ENCODE assay signal across 8 mouse cellular contexts in the genomic region with DNA sequence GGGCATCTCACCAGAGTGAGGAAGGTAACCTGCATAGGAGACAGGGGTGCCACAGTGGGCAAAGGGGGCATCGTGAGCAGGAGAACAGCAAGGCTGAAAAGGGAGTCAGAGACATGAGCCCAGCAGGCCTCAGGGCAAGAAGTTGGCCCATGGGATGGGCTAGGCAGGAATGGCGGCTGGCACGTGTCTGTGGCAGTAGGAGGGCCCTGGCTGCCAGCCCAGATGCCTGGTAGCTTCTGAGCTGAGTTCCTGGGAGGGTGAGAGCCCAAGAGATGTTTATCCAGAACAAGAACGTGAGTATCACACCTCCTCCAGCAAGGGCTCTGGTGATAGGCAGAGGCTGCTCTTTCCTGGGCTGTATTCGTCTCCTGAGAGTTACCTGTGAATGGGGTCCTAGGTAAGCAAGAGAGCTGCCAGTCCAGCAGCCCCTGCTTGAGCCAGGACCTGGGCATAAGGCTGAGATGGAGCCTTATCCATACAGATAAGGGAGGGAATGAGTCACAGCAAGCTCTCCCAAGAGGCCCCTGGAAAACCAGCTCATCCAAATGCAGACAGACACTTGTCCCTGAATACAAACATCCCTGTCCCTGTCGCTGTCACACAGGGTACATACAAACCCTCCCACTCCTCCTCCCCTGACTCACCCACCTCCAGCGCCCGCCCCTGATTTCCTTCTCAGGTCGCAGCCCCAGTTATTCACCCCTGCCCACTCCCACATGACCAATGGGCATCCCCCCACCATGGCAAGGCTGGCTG. TPM values are rescaled to one million over a fixed set of nuclear protein-coding genes. Genes with fewer than 3 reads are reported as not detected.
DNase-seq lines count a peak whose midpoint lies in the region; ATAC-seq and TF ChIP-seq lines count a peak whose summit lies in the region.

No protein-coding gene starts in this region.

- peaks cover 22% of the 10 kb centered on the region for H3K27me3 ChIP-seq in midbrain, embryonic 11.5 days (ENCODE audit: control insufficient read depth, insufficient read depth, low read length)
- H3K27me3 ChIP-seq in midbrain, embryonic 10.5 days (ENCODE audit: low read depth, poor library complexity, severe bottlenecking): peaks cover 71% of the 10 kb centered on the region
- peaks cover 7% of the 10 kb centered on the region for H3K27me3 ChIP-seq in hindbrain, embryonic 11.5 days (ENCODE audit: control insufficient read depth, insufficient read depth, low read length)
- peaks cover 2% of the 10 kb centered on the region; the same call in 1 of the 2 replicates for H3K27me3 ChIP-seq in thymus, adult 2 months (ENCODE audit: control insufficient read depth, insufficient read depth, low read length)

- no peak overlapping the region for H3K4me2 ChIP-seq in midbrain, embryonic 11.5 days
- H3K4me2 ChIP-seq in hindbrain, embryonic 11.5 days (replicated peaks; ENCODE audit: low read depth, low read length): 0 out of 2 replicates have a peak overlapping the region, but pooled peaks have one; percentile 8

- no peak for ATAC-seq in midbrain, embryonic 11.5 days (ENCODE audit: low FRiP score)
- ATAC-seq in hindbrain, embryonic 11.5 days (ENCODE audit: low FRiP score): no peak

- H3K9ac ChIP-seq in midbrain, embryonic 11.5 days (ENCODE audit: low read length): no peak overlapping the region
- no peak overlapping the region for H3K9ac ChIP-seq in hindbrain, embryonic 11.5 days (ENCODE audit: low read depth, low read length)

- WGBS in midbrain, embryonic 11.5 days: 57% methylated on average over 9 of the region's 9 CpGs
- 70% methylated on average over 9 of the region's 9 CpGs for WGBS in midbrain, embryonic 10.5 days
- WGBS in hindbrain, embryonic 11.5 days: 64% methylated on average over 9 of the region's 9 CpGs
- WGBS in lung, adult 2 months: 39% methylated on average over 9 of the region's 9 CpGs
- WGBS in thymus, adult 2 months: 71% methylated on average over 9 of the region's 9 CpGs

- no peaks in the 10 kb centered on the region for H3K9me3 ChIP-seq in midbrain, embryonic 11.5 days (ENCODE audit: control insufficient read depth, low read length)
- no peaks in the 10 kb centered on the region for H3K9me3 ChIP-seq in midbrain, embryonic 10.5 days (replicated peaks)
- no peaks in the 10 kb centered on the region for H3K9me3 ChIP-seq in hindbrain, embryonic 11.5 days (ENCODE audit: control insufficient read depth, low read length)

- H3K36me3 ChIP-seq in midbrain, embryonic 11.5 days (ENCODE audit: control insufficient read depth, insufficient read depth, low read length): no peaks in the 10 kb centered on the region
- H3K36me3 ChIP-seq in midbrain, embryonic 10.5 days: no peaks in the 10 kb centered on the region
- H3K36me3 ChIP-seq in hindbrain, embryonic 11.5 days (ENCODE audit: control insufficient read depth, insufficient read depth, low read length): no peaks in the 10 kb centered on the region
- H3K36me3 ChIP-seq in thymus, adult 2 months (ENCODE audit: control insufficient read depth, insufficient read depth, low read length): no peaks in the 10 kb centered on the region

- no peak overlapping the region for H3K4me3 ChIP-seq in midbrain, embryonic 11.5 days (ENCODE audit: low read depth, low read length)
- H3K4me3 ChIP-seq in midbrain, embryonic 10.5 days: no peak overlapping the region
- H3K4me3 ChIP-seq in hindbrain, embryonic 11.5 days (ENCODE audit: low read depth, low read length): no peak overlapping the region
- no peak overlapping the region for H3K4me3 ChIP-seq in lung, adult 2 months (replicated peaks; ENCODE audit: extremely low read depth, low read depth, low read length)
- no peak overlapping the region for H3K4me3 ChIP-seq in thymus, adult 2 months (ENCODE audit: control insufficient read depth, insufficient read depth, low read length)

- TF ChIP-seq CTCF in lung, adult 2 months (IDR thresholded peaks at IDR 0.05; ENCODE audit: insufficient read depth, low read length): no peak
- TF ChIP-seq CTCF in thymus, adult 2 months (IDR thresholded peaks at IDR 0.05; ENCODE audit: borderline replicate concordance, control insufficient read depth, extremely low read depth, insufficient read depth, low read length, poor library complexity): no peak

- TF ChIP-seq POLR2A in lung, adult 2 months (IDR thresholded peaks at IDR 0.05; ENCODE audit: borderline replicate concordance, extremely low read depth, low read depth, low read length): no peak
- TF ChIP-seq POLR2A in thymus, adult 2 months (IDR thresholded peaks at IDR 0.05; ENCODE audit: control insufficient read depth, extremely low read depth, insufficient read depth, low read length, poor library complexity): no peak

- DNase-seq in midbrain, embryonic 11.5 days (ENCODE audit: low spot score, missing footprints): peak; percentile 73
- DNase-seq in midbrain, embryonic 10.5 days (ENCODE audit: low spot score): no peak
- DNase-seq in brain, adult 2 months (ENCODE audit: low read depth, low spot score): peak; percentile 63
- no peak for DNase-seq in hindbrain, embryonic 11.5 days (ENCODE audit: low spot score)
- DNase-seq in lung, adult 2 months: peak; percentile 70
- peak; percentile 49 for DNase-seq in right cerebral cortex, postnatal 4 days
- no peak for DNase-seq in thymus, adult 2 months
- no peak for DNase-seq in thymus, adult 18-20 months

- no peak overlapping the region for H3K27ac ChIP-seq in midbrain, embryonic 11.5 days (ENCODE audit: low read depth, low read length)
- H3K27ac ChIP-seq in midbrain, embryonic 10.5 days (replicated peaks): no peak overlapping the region; the same call in 1 of the 2 replicates
- no peak overlapping the region for H3K27ac ChIP-seq in hindbrain, embryonic 11.5 days (ENCODE audit: low read depth, low read length)
- no peak overlapping the region for H3K27ac ChIP-seq in thymus, adult 2 months (ENCODE audit: control insufficient read depth, insufficient read depth, low read length)

- H3K4me1 ChIP-seq in midbrain, embryonic 11.5 days (ENCODE audit: control insufficient read depth, insufficient read depth, low read length): peaks cover 11% of the 10 kb centered on the region
- H3K4me1 ChIP-seq in midbrain, embryonic 10.5 days: peaks cover 33% of the 10 kb centered on the region
- H3K4me1 ChIP-seq in hindbrain, embryonic 11.5 days (replicated peaks; ENCODE audit: control insufficient read depth, insufficient read depth, low read length): 0 out of 2 replicates have a peak, but pooled peaks cover 4% of the 10 kb centered on the region
- peaks cover 2% of the 10 kb centered on the region; the same call in 1 of the 2 replicates for H3K4me1 ChIP-seq in lung, adult 2 months (ENCODE audit: control insufficient read depth, insufficient read depth, low read length)
- H3K4me1 ChIP-seq in thymus, adult 2 months (replicated peaks; ENCODE audit: control insufficient read depth, insufficient read depth, low read length): peaks cover 7% of the 10 kb centered on the region; the same call in 1 of the 2 replicates

RNA-seq across cellular contexts. Expression of a gene that starts 2.2 kb away (rescaled TPM):
- polyA plus RNA-seq in midbrain, embryonic 11.5 days (2014; fragmentation: Nextera tagmentation; extraction: Ambion mirVana): 6.9 and 9.3 TPM in 2 replicates
- 10.3 and 13.4 TPM in 2 replicates for polyA plus RNA-seq in midbrain, embryonic 10.5 days (2016; fragmentation: Nextera tagmentation; extraction: Ambion mirVana)
- polyA plus RNA-seq in hindbrain, embryonic 11.5 days (2014; fragmentation: Nextera tagmentation; extraction: Ambion mirVana): 16.1 and 17.3 TPM in 2 replicates
- polyA plus RNA-seq in lung, adult 2 months (2012; rRNA removed): 781 and 1,078 TPM in 2 replicates
- polyA plus RNA-seq in thymus, adult 2 months (2012; rRNA removed): 117 and 122 TPM in 2 replicates

RNA-seq across cellular contexts. Expression of a gene that starts 3.3 kb away (rescaled TPM):
- polyA plus RNA-seq in midbrain, embryonic 11.5 days (2014; fragmentation: Nextera tagmentation; extraction: Ambion mirVana): 0.22 and 0.25 TPM in 2 replicates
- polyA plus RNA-seq in midbrain, embryonic 10.5 days (2016; fragmentation: Nextera tagmentation; extraction: Ambion mirVana): 0.29 and 0.51 TPM in 2 replicates
- polyA plus RNA-seq in hindbrain, embryonic 11.5 days (2014; fragmentation: Nextera tagmentation; extraction: Ambion mirVana): 0.56 and 0.66 TPM in 2 replicates
- 1.4 and 1.6 TPM in 2 replicates for polyA plus RNA-seq in lung, adult 2 months (2012; rRNA removed)
- polyA plus RNA-seq in thymus, adult 2 months (2012; rRNA removed): 0.49 and 1.0 TPM in 2 replicates

RNA-seq across cellular contexts. Expression of a gene that starts 31.8 kb away (rescaled TPM):
- 0.07 and 0.15 TPM in 2 replicates for polyA plus RNA-seq in midbrain, embryonic 11.5 days (2014; fragmentation: Nextera tagmentation; extraction: Ambion mirVana)
- polyA plus RNA-seq in midbrain, embryonic 10.5 days (2016; fragmentation: Nextera tagmentation; extraction: Ambion mirVana): 0.07 TPM in 1 of 2 replicates, not detected in the other
- 0.05 and 0.10 TPM in 2 replicates for polyA plus RNA-seq in hindbrain, embryonic 11.5 days (2014; fragmentation: Nextera tagmentation; extraction: Ambion mirVana)
- polyA plus RNA-seq in lung, adult 2 months (2012; rRNA removed): 3.2 and 6.4 TPM in 2 replicates
- polyA plus RNA-seq in thymus, adult 2 months (2012; rRNA removed): 0.74 and 2.2 TPM in 2 replicates

Comparison
In these comparisons a context has a peak if more than half of its experiments do, and no peak if none do; other contexts are left out.
1. DNase-seq: peak in midbrain, embryonic 11.5 days (single experiment), brain, adult 2 months (single experiment), lung, adult 2 months (single experiment) and right cerebral cortex, postnatal 4 days (single experiment); none in midbrain, embryonic 10.5 days (single experiment), hindbrain, embryonic 11.5 days (single experiment), thymus, adult 2 months (single experiment) and thymus, adult 18-20 months (0 of 2).